Mouse (Mus musculus) right cerebral cortex, postnatal 36 days (tissue): ENCODE measurements at regions not wholly inside any gene's neighbourhood (a gene's known extent, or its start where the extent isn't known, plus 50 kb on each side); places are given as distances from the start of the nearest gene placed in this dataset.
"Not testable (repeated sequence)": the region's sequence is repeated elsewhere in the genome, so short reads cannot be mapped to it uniquely, and the experiment has no call there.

Experiments used
- DNase-seq, 2 experiments: peaks; one replicate each; pipeline ENCODE4 v3.0.0; 2022; ENCODE audit warnings: low spot score in 2 of 2, mixed read lengths in 1 of 2

- no peak for DNase-seq
Measured at GRCm38 (mm10) chr16:76958597-76959392, 54.7 kb upstream of the Usp25 start.

GRCm38 (mm10) chr16:76957491-76957890 is 56.0 kb upstream of the Usp25 start:
- DNase-seq = no peak

GRCm38 (mm10) chr16:76957090-76957489 is 56.4 kb upstream of the Usp25 start:
- no peak for DNase-seq

DNA sequence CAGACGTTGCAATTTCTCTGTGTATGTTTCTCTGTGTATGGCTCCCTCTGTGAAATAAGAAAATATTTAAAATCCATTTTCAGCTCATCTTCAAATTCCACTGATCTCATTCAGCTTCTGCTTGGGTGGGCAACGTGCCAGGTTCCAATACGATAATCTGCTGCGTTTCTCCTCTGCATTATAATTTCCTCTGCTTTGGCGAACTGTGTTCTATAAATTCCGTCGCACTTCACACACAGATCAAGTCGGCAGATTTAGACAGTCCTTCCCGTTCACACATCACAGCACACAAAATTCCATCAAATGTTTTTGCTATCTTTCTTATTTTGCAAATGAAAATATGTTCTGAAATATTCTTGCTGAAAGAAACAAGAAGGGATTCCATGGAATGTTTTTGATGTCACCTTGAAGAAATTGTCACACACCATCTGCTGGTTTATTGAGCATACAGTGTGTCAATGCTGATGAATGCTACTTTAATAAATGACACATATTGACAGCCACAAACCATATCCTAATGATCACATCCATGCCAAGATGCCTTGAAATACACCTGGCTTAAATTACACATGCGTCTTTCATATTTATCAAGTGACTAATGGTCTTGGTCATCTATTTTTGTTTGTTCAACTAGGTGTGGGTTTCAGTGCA is 62.5 kb upstream of the Usp25 start:
- DNase-seq = peak; percentile 21 to 38

- no peak for DNase-seq
Measured at GRCm38 (mm10) chr16:76947011-76947410, 66.5 kb upstream of the Usp25 start.

DNA sequence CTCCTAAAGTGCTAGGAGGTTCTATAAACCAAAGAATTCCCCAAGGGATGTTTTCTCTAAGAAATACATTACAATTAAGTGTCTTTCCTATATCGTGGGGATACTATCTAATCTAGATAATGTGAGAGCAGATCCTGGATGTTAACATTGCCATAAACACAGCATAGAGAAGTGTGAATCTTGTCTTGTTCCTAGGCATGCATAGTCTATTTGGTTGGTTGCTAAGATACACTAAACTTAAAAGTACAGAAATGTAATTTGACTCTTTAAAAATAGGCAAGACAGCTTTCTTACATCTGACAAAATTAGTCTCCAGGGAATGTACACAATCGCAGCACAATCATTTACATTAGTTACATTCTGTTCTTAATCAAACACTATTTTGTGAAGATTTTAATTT is 75.4 kb upstream of the Usp25 start:
- no peak for DNase-seq

GRCm38 (mm10) chr16:76927901-76928300 is 85.6 kb upstream of the Usp25 start:
- no peak for DNase-seq

DNA sequence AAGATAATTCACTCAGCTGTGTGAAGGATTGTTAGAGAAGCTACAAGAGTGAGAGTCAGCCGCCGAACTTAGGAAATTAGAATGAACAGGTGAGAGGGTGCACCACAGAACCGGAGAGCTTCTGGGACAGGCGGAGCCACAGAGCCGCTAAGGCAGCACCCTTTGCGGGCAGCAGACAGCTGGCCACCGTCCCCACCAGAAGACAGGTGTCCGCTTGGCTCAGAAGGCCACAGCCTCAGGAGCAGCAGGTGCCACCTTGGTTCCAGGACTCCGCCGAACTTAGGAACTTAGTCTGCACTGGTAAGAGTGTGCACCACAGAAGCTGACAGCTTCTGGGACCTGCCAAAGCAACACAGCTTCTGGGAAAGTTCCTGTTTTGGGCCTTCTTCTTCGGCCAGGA is 93.4 kb upstream of the Usp25 start:
- not testable (repeated sequence) for DNase-seq

DNA sequence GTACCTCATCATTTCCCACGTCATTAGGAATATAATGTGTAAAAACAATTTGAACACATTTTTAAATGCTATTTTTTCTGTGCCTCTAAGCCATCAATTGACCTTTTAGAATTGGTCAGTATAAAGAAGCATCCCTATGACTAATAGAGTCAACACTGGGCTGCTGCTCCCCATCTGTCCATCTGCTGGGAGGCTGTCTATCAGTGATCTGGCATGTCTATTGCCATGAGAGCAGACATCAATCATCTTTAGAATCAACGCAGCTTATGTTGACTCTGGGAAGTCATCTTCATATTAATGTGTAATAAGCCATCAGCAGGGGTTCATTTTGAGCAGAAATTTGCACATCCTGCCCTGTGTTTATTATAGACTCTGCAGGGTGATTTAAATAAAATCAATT is 94.9 kb upstream of the Usp25 start:
- no peak for DNase-seq

- DNase-seq = no peak
Measured at GRCm38 (mm10) chr16:76914311-76914710, 99.2 kb upstream of the Usp25 start.

GRCm38 (mm10) chr16:76905205-76905996 is 108.1 kb upstream of the Usp25 start:
- no peak for DNase-seq

- DNase-seq = no peak
Measured at GRCm38 (mm10) chr16:76899083-76899482, 114.4 kb upstream of the Usp25 start.

- no peak for DNase-seq
Measured at GRCm38 (mm10) chr16:76896305-76896704, 117.2 kb upstream of the Usp25 start.

DNA sequence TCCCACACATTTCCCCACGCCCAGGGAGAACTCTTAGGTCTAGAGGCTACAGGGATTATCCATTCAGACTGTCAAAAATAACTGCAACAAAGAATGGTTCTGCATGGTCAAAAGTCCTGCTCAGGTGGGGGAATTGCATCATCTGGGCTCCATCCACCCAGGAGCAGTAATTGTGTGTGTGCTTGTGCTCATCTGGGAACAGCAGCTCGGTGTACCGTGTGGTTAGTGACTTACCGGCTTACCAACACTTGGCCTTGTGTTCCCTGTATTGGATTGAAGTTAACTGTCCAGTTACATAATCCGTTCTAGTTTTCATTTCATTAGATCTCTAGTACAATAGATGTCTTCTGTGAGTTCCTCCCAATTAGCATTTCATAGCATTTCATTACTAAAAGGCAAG is 117.7 kb upstream of the Usp25 start:
- DNase-seq = no peak

DNA sequence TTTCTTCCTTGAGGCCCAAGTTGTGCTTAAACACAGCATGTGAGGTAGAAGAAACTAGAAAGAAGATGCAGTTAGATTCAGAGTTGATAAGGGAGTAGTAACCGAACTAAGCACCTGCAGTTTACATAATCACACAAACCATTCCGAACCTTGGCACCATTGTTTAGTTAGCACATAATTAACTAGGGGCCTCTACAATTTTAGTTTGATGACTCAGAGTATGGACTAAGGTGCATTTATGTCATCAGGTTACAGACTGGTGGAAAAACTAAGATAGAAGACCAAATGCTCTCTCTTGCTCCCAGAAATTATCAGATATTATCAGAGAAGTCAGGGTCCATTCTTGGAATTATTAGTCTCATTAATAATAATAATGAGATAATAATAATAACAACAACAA is 134.9 kb upstream of the Usp25 start:
- no peak for DNase-seq

DNA sequence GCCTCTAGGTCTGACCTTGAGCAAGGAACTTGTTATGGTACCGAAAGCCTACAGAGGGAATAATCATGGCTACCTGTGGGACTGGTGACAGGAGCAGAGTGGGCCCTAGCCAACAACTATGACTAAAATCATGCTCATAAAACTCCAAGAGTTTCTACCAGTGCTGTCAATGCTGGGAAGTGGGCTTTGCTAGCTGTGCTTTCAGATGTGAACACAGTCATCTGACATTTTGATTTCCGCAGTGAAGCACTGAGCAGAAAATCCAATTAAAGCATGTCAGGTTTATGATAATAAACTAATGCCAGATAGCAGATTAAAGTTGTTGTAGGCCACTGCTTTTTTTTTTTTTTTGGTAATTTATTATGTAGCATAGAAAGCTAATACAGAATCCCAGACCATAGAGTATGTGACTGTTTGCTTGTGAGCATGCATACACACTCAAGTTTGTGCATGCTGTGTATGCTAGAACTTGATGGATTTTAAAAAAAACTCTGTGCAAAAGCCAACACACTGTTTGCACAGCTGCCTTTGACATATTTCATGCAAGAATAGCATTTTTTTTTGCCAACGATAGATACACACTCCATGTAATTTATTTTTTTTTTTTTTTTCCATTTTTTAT is 138.0 kb upstream of the Usp25 start:
- DNase-seq = no peak

GRCm38 (mm10) chr16:76866465-76866802 is 147.1 kb upstream of the Usp25 start:
- DNase-seq = no peak

DNA sequence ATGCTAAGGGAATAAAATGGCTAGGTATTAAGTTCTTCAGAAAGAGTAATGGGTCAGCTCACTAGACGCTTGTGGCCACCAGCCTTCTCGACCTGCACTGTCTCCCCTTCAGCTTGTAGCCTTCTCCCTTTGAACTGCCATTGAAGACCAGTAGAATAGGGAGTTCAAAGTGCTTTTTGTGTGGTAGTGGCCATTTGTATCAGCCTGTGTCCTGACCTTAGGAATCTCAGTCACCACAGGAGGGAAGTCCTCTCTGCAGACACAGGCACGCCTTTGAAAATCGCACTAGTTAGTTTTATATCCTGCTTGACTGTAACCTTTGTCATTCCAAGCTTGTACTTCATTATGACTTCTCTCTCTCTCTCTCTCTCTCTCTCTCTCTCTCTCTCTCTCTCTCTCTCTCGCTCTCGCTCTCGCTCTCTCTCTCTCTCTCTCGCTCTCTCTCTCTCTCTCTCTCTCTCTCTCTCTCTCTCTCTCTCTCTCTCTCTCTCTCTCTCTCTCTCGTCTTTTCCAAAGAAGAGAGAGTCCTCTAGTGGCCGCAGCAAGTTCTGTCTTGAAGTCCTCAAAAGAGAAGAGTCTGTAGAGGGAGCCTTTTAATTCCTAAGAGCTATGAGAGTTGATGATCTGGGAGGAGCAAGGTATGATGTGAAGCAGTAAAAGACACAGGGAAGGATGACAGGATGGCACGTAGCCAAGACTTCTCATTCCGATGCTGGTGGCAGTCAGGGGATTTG is 147.6 kb upstream of the Usp25 start:
- DNase-seq = peak; percentile 37 to 38

GRCm38 (mm10) chr16:76864392-76864791 is 149.1 kb upstream of the Usp25 start:
- DNase-seq = no peak

DNA sequence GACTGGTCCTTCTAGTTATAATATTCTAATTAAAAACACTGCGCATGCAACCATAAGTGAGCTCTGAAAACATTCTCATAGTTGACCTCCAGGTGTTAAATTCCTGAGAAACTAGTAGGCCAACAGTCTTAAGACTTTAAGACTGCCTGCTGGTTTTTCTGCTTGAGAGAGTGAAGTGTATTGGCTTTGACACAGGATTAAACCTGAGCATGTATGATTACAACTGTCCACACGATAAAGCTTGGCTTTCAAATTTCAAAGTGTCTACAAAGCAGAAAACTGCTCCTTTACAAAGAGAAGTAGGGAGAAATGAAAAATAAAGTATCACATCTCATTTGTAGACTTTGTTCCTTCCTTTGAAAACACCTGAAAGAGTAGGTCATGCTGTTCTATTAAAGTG is 157.7 kb upstream of the Usp25 start:
- no peak for DNase-seq

- DNase-seq = no peak
Measured at GRCm38 (mm10) chr16:76851396-76851795, 162.1 kb upstream of the Usp25 start.

- DNase-seq = no peak
Measured at GRCm38 (mm10) chr16:76837450-76837849, 176.1 kb upstream of the Usp25 start.
